Mouse (Mus musculus) T-helper 17 cell (primary cell): ENCODE results near the gene Birc6.

Experiments used
- in situ Hi-C, 2 experiments: fragments of 300-600 bp; cut with MboI, MseI; formaldehyde crosslinking; loops; 1 replicate in 1 of 2; 2 replicates in 1 of 2; pipeline ENCODE4 v1.15.1; 2025; ENCODE audit warnings: high pct_unique_total_duplicates in 2 of 2

The Birc6 gene

GRCm38 (mm10) chr17:74559891-74560290 lies 31.8 kb downstream of the Birc6 start:
- in situ Hi-C loops = no loop called here

- in situ Hi-C loops = no loop called here
Measured at GRCm38 (mm10) chr17:74564151-74564550, 36.1 kb downstream of the Birc6 start.

- in situ Hi-C loops = no loop called here
Measured at GRCm38 (mm10) chr17:74569219-74569618, 41.1 kb downstream of the Birc6 start.

- in situ Hi-C loops = no loop called here
Measured at GRCm38 (mm10) chr17:74570585-74570984, 42.5 kb downstream of the Birc6 start.

GRCm38 (mm10) chr17:74577173-74577572 lies 49.1 kb downstream of the Birc6 start:
- in situ Hi-C loops = no loop called here

GRCm38 (mm10) chr17:74579586-74579985 lies 51.5 kb downstream of the Birc6 start:
- in situ Hi-C loops = no loop called here

GRCm38 (mm10) chr17:74580738-74581137 lies 52.6 kb downstream of the Birc6 start:
- in situ Hi-C loops = loop anchor here in 1 of 2 experiments (5.0 kb wide), 1 partner anchor 48 kb away; no protein-coding TSS in a partner anchor

GRCm38 (mm10) chr17:74586768-74587167 lies 58.7 kb downstream of the Birc6 start:
- in situ Hi-C loops = no loop called here

- in situ Hi-C loops = no loop called here
Measured at GRCm38 (mm10) chr17:74598908-74599307, 70.8 kb downstream of the Birc6 start.

- in situ Hi-C loops = no loop called here
Measured at GRCm38 (mm10) chr17:74599396-74599795, 71.3 kb downstream of the Birc6 start.

- in situ Hi-C loops = loop anchor here in 1 of 2 experiments (5.0 kb wide), 2 partner anchors 41 to 96 kb away; no protein-coding TSS in a partner anchor
Measured at GRCm38 (mm10) chr17:74601201-74601600, 73.1 kb downstream of the Birc6 start.

- in situ Hi-C loops = no loop called here
Measured at GRCm38 (mm10) chr17:74630798-74631197, 102.7 kb downstream of the Birc6 start.

- in situ Hi-C loops = loop anchor here in 1 of 2 experiments (5.0 kb wide), 1 partner anchor 40 kb away; no protein-coding TSS in a partner anchor
Measured at GRCm38 (mm10) chr17:74642445-74642844, 114.3 kb downstream of the Birc6 start.

- in situ Hi-C loops = loop anchor here in 1 of 2 experiments (5.0 kb wide), 1 partner anchor 41 kb away; no protein-coding TSS in a partner anchor
Measured at GRCm38 (mm10) chr17:74658362-74658761, 130.3 kb downstream of the Birc6 start.

- in situ Hi-C loops = no loop called here
Measured at GRCm38 (mm10) chr17:74668010-74668409, 139.9 kb downstream of the Birc6 start.

- in situ Hi-C loops = no loop called here
Measured at GRCm38 (mm10) chr17:74670031-74670430, 141.9 kb downstream of the Birc6 start.

- in situ Hi-C loops = no loop called here
Measured at GRCm38 (mm10) chr17:74672446-74672845, 144.4 kb downstream of the Birc6 start.

- in situ Hi-C loops = no loop called here
Measured at GRCm38 (mm10) chr17:74673251-74673650, 145.2 kb downstream of the Birc6 start.

- in situ Hi-C loops = no loop called here
Measured at GRCm38 (mm10) chr17:74678061-74678460, 150.0 kb downstream of the Birc6 start.

GRCm38 (mm10) chr17:74684927-74685326 lies 156.8 kb downstream of the Birc6 start:
- in situ Hi-C loops = no loop called here

- in situ Hi-C loops = no loop called here
Measured at GRCm38 (mm10) chr17:74688555-74688954, 160.5 kb downstream of the Birc6 start.

- in situ Hi-C loops = no loop called here
Measured at GRCm38 (mm10) chr17:74689406-74689805, 161.3 kb downstream of the Birc6 start.

- in situ Hi-C loops = loop anchor here in 1 of 2 experiments (25.0 kb wide), 1 partner anchor 836 kb away; no protein-coding TSS in a partner anchor
Measured at GRCm38 (mm10) chr17:74701661-74702060, 173.6 kb downstream of the Birc6 start.

- in situ Hi-C loops = loop anchor here in 1 of 2 experiments (25.0 kb wide), 1 partner anchor 832 kb away; no protein-coding TSS in a partner anchor
Measured at GRCm38 (mm10) chr17:74705480-74705879, 177.4 kb downstream of the Birc6 start.
